Mouse (Mus musculus): ENCODE measurements around the gene Coa7.
"Not testable (repeated sequence)": the region's sequence is repeated elsewhere in the genome, so short reads cannot be mapped to it uniquely, and the experiment has no call there.

Coa7 gene

GRCm38 (mm10) chr4:108345826-108346225, 17.9 kb downstream of the Coa7 start:
- no peak for DNase-seq

DNA sequence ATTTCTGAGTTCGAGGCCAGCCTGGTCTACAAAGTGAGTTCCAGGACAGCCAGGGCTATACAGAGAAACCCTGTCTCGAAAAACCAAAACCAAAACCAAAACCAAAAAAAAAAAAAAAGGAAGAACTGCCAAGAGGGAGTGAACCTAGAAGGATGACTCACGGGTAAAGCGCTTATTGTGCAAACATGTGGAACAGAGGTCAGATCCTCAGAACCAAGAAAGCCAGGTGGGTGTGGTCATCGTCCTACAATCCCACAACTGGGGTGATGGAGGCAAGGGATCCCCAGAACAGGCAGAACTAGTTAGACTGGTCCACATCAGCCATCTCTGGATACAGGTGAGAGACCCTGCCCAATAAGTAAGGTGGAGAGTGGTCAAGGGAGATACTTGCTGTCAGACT, 19.2 kb downstream of the Coa7 start:
- no peak for DNase-seq

GRCm38 (mm10) chr4:108348256-108348875, 20.4 kb downstream of the Coa7 start:
- no peak for DNase-seq

DNA sequence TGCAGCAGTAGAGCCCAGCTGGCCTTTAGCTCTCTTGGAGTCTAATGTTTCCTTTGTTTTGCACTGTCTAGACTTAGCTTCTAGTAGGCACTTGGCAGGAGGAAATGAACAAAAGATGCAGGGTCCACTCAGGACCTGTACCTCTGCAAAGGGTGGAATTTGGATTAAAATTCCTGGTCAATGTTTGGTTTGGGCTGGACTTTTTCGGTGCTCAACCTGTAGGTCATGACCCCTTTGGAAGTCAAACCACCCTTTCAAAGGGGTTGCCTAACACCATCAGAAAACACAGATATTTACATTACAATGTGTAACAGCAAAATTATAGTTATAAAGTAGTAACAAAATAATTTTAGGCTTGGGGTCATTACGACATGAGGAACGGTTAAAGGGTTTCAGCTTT, 21.1 kb downstream of the Coa7 start:
- DNase-seq, result no peak

- no peak for DNase-seq
Observed at GRCm38 (mm10) chr4:108349836-108350547, 22.1 kb downstream of the Coa7 start.

DNA sequence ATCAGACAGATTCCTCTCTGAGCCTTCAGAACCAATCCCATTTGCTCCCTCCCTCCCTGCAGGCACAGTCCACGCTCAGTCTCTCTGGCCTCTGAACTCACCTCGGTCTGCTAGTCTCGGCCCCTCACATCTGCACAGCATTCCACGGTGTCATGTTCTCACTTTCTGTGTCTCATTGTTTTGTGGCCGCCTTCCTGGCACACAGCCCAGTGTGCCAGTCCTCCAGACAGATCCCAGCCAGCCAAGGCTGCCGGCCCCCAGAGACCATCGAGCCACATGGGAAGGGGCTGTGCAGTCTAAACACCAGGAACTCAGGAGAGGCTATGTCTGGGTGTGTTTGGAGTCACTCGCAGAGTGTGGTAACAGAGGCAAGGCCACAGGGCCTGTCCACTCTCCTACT, 22.9 kb downstream of the Coa7 start:
- DNase-seq, result no peak

- DNase-seq, result not testable (repeated sequence)
Observed at GRCm38 (mm10) chr4:108353591-108353990, 25.7 kb downstream of the Coa7 start.

- no peak for DNase-seq
Observed at GRCm38 (mm10) chr4:108357458-108357857, 29.5 kb downstream of the Coa7 start.

GRCm38 (mm10) chr4:108358498-108358897, 30.6 kb downstream of the Coa7 start:
- no peak for DNase-seq

GRCm38 (mm10) chr4:108360136-108361055, 32.5 kb downstream of the Coa7 start:
- DNase-seq, result peak; percentile 26

- no peak for DNase-seq
Observed at GRCm38 (mm10) chr4:108362321-108363261, 34.7 kb downstream of the Coa7 start.

DNA sequence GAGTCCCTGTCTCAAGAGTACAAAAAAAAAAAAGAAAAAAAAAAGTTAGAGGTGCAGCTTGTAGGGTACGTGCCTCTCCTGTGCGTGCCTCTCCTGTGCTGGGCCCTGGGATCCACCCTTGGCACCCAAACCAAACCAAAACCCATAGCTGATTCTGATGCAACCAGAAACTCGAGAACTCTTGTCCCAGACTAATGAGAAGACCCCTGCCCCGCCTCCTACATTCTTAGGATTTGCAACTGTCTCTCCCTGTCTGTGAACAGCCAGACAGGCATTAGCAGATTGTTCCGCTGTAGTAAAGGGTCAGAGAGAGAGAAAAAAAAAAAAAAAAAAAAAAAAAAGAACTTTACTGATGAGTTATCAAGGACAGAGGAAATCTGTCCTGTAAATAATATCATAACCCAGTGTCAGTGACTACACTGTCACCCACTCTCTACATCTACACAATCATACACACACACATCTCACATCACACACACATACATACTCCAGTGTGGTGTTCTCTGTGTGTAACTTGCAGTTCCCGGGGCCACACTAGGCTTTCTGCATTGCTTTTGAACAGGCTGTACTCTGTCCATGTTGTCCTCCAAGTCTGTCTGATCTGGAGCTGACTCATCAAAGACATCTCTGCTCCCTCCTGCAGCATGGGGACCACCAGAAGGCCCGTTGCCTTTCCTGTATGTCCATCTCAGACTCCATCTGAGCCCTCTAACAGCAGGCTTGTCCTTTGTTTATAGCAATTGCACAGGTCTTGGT, 35.6 kb downstream of the Coa7 start:
- no peak for DNase-seq

GRCm38 (mm10) chr4:108364111-108364476, 36.2 kb downstream of the Coa7 start:
- DNase-seq, result no peak

- no peak for DNase-seq
Observed at GRCm38 (mm10) chr4:108369254-108369653, 41.3 kb downstream of the Coa7 start.

DNA sequence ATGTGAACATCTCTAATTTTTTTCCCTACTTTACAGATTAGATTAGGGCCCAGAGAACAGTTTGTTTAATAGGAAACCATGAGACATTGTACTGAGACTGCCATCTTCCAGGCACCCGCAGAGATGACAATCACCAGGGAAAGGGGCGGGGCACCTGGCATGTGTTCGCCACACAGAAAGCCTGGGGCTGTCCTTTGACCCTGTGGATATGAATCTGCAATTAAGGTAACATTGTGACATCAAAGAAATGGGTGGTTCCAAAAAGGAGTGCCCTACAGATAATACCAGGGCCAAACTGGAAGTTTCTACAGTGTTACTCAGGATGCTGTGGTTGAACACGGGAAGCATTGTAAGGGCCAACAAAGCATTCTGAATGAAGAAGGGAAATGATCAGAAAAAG, 42.5 kb downstream of the Coa7 start:
- no peak for DNase-seq

- no peak for DNase-seq
Observed at GRCm38 (mm10) chr4:108371421-108371820, 43.5 kb downstream of the Coa7 start.

DNA sequence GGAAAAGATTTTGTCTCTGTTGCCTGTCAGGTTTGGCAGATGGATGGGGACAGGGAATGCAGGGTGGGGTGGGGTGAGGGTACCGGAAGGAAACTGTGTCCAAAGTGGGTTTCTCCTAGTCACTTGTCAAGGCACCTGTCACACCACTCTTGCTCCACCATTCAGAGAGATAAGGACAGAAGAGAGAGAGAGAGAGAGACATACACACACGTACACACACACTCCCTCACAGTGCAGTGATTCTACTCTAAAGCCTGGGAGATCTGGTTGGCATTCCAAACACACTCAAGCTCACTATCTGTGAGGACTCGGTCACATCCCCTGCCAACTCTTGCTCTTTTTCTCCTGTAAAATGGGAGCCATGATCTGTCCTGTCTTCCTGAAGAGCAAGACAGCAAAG, 44.2 kb downstream of the Coa7 start:
- DNase-seq, result no peak

GRCm38 (mm10) chr4:108379476-108379875, 51.5 kb downstream of the Coa7 start:
- DNase-seq, result no peak

DNA sequence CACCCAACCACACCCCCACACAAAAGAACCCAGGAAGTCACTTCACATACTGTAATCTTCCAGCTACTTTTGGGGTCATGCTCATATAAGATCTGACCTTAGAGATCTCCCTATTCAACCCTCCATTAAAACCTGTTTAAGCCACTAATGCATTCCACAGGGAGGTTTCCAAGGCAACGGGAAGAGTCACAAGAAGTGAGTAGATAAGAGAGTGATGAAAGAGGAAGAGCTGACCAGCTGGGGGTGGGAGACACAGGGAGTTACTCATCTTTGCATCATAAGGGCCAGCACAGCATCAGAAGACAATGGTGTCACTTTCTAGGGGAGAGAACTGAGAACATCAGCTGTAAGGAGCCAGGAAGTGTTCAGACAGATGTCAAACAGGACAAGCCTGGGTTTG, 52.2 kb downstream of the Coa7 start:
- no peak for DNase-seq

- no peak for DNase-seq
Observed at GRCm38 (mm10) chr4:108383183-108383714, 55.3 kb downstream of the Coa7 start, which contains the start of gene Shisal2a. Gene Shisal2a, minus strand, starts transcription at chr4:108383349.

- no peak for DNase-seq
Observed at GRCm38 (mm10) chr4:108386087-108386486, 58.1 kb downstream of the Coa7 start.
